Mouse (Mus musculus) testis, adult 2 months (tissue): ENCODE measurements around the gene Cobll1. TPM values are rescaled to one million over a fixed set of nuclear protein-coding genes. Genes with fewer than 3 reads are reported as not detected.

Source experiments
- H3K27ac ChIP-seq: fragments of 200-500 bp; 2 replicates; pipeline ENCODE4 v1.5.1; 2012; ENCODE audit warnings: low read depth, low read length; ENCODE audit not compliant: control insufficient read depth, insufficient read depth
- H3K27me3 ChIP-seq: fragments of 200-500 bp; 2 replicates; pipeline ENCODE4 v1.6.1; 2012; ENCODE audit warnings: mild to moderate bottlenecking, low read length, moderate library complexity; ENCODE audit not compliant: control insufficient read depth, insufficient read depth
- H3K36me3 ChIP-seq: fragments of 200-500 bp; 2 replicates; pipeline ENCODE4 v1.6.1; 2012; ENCODE audit warnings: mild to moderate bottlenecking, low read length; ENCODE audit not compliant: control insufficient read depth, insufficient read depth
- H3K4me1 ChIP-seq: fragments of 200-500 bp; 2 replicates; pipeline ENCODE4 v1.6.1; 2012; ENCODE audit warnings: low read length; ENCODE audit not compliant: control insufficient read depth, insufficient read depth
- H3K4me3 ChIP-seq: fragments of 200-500 bp; 2 replicates; pipeline ENCODE4 v1.5.1; 2012; ENCODE audit warnings: low read depth, mild to moderate bottlenecking, low read length, moderate library complexity, mixed read lengths; ENCODE audit not compliant: control insufficient read depth
- CTCF ChIP-seq: fragments of 200-500 bp; IDR thresholded peaks from 2 replicates; pipeline ENCODE4 v1.5.1; 2012; ENCODE audit warnings: low read depth, mild to moderate bottlenecking, inconsistent platforms, low read length, moderate library complexity; ENCODE audit not compliant: control insufficient read depth, insufficient read depth, insufficient replicate concordance
- POLR2A ChIP-seq: fragments of 200-500 bp; IDR thresholded peaks from 2 replicates; pipeline ENCODE4 v1.6.1; 2012; ENCODE audit warnings: low read depth, mild to moderate bottlenecking, inconsistent platforms, low read length, moderate library complexity; ENCODE audit not compliant: control insufficient read depth
- polyA plus RNA-seq: library from polyadenylated mRNA; depleted of rRNA; stranded (reverse); fragments of >200 nt; gene quantifications from 2 replicates; pipeline ENCODE4 v1.2.3, GENCODE M21; 2012

The Cobll1 gene
- polyA plus RNA-seq, 1 experiment: 3.6 TPM

- Histone ChIP-seq H3K27ac (no peak overlapping the region), H3K4me3 (no peak overlapping the region), H3K4me1 (no peaks in the 10 kb centered on the region), H3K36me3 (no peaks in the 10 kb centered on the region), H3K27me3 (no peaks in the 10 kb centered on the region)
- TF ChIP-seq POLR2A: no peak
- TF ChIP-seq CTCF: no peak
These were observed 134.6 kb downstream of the Cobll1 start for GRCm38 (mm10) chr2:65104569-65104968.

- H3K27me3 ChIP-seq: no peaks in the 10 kb centered on the region
- H3K4me3 ChIP-seq: no peak overlapping the region
- H3K4me1 ChIP-seq: no peaks in the 10 kb centered on the region
- no peaks in the 10 kb centered on the region for H3K36me3 ChIP-seq
- TF ChIP-seq POLR2A (no peak), CTCF (no peak)
- H3K27ac ChIP-seq: no peak overlapping the region
These were observed 135.4 kb downstream of the Cobll1 start for GRCm38 (mm10) chr2:65103801-65104200.

GRCm38 (mm10) chr2:65101388-65101787 is 137.8 kb downstream of the Cobll1 start:
- Histone ChIP-seq H3K36me3 (no peaks in the 10 kb centered on the region), H3K4me1 (no peaks in the 10 kb centered on the region), H3K4me3 (no peak overlapping the region), H3K27ac (no peak overlapping the region), H3K27me3 (no peaks in the 10 kb centered on the region)
- TF ChIP-seq CTCF (no peak), POLR2A (no peak)

GRCm38 (mm10) chr2:65100001-65100400 is 139.2 kb downstream of the Cobll1 start:
- Histone ChIP-seq H3K27me3 (no peaks in the 10 kb centered on the region), H3K4me1 (no peaks in the 10 kb centered on the region), H3K27ac (no peak overlapping the region), H3K36me3 (no peaks in the 10 kb centered on the region), H3K4me3 (no peak overlapping the region)
- TF ChIP-seq CTCF (no peak), POLR2A (no peak)

GRCm38 (mm10) chr2:65095571-65095970 is 143.6 kb downstream of the Cobll1 start:
- Histone ChIP-seq H3K4me1 (no peaks in the 10 kb centered on the region), H3K27me3 (no peaks in the 10 kb centered on the region), H3K36me3 (no peaks in the 10 kb centered on the region), H3K4me3 (no peak overlapping the region), H3K27ac (no peak overlapping the region)
- TF ChIP-seq CTCF (no peak), POLR2A (no peak)

- Histone ChIP-seq H3K4me1 (no peaks in the 10 kb centered on the region), H3K27ac (no peak overlapping the region), H3K36me3 (no peaks in the 10 kb centered on the region), H3K27me3 (no peaks in the 10 kb centered on the region), H3K4me3 (no peak overlapping the region)
- TF ChIP-seq CTCF: no peak
These were observed 145.2 kb downstream of the Cobll1 start for GRCm38 (mm10) chr2:65093990-65094389.

GRCm38 (mm10) chr2:65090986-65091385 is 148.2 kb downstream of the Cobll1 start:
- Histone ChIP-seq H3K27ac (no peak overlapping the region), H3K27me3 (no peaks in the 10 kb centered on the region), H3K4me1 (no peaks in the 10 kb centered on the region), H3K4me3 (no peak overlapping the region), H3K36me3 (no peaks in the 10 kb centered on the region)
- TF ChIP-seq CTCF (no peak), POLR2A (no peak)

- TF ChIP-seq POLR2A (no peak), CTCF (no peak)
- no peaks in the 10 kb centered on the region for H3K4me1 ChIP-seq
- no peak overlapping the region for H3K27ac ChIP-seq
- H3K4me3 ChIP-seq: no peak overlapping the region
- no peaks in the 10 kb centered on the region for H3K36me3 ChIP-seq
- H3K27me3 ChIP-seq: no peaks in the 10 kb centered on the region
These were observed 152.0 kb downstream of the Cobll1 start for GRCm38 (mm10) chr2:65087197-65087596.
